Mouse (Mus musculus) NIH3T3 (cell line): ENCODE data around the gene Lrrc29.
A peak's percentile ranks its signal among the peaks of the same experiment; 100 is the strongest.

ENCODE experiments used
- DNase-seq: peaks from one replicate; pipeline ENCODE4 v3.0.0-alpha.2; 2012; ENCODE audit warnings: low read depth

The Lrrc29 gene

GRCm38 (mm10) chr8:105266775-105267174 is 59.3 kb downstream of the Lrrc29 start:
- no peak for DNase-seq

- peak; percentile 51 for DNase-seq
Observed at GRCm38 (mm10) chr8:105265128-105265527, 61.0 kb downstream of the Lrrc29 start.

DNA sequence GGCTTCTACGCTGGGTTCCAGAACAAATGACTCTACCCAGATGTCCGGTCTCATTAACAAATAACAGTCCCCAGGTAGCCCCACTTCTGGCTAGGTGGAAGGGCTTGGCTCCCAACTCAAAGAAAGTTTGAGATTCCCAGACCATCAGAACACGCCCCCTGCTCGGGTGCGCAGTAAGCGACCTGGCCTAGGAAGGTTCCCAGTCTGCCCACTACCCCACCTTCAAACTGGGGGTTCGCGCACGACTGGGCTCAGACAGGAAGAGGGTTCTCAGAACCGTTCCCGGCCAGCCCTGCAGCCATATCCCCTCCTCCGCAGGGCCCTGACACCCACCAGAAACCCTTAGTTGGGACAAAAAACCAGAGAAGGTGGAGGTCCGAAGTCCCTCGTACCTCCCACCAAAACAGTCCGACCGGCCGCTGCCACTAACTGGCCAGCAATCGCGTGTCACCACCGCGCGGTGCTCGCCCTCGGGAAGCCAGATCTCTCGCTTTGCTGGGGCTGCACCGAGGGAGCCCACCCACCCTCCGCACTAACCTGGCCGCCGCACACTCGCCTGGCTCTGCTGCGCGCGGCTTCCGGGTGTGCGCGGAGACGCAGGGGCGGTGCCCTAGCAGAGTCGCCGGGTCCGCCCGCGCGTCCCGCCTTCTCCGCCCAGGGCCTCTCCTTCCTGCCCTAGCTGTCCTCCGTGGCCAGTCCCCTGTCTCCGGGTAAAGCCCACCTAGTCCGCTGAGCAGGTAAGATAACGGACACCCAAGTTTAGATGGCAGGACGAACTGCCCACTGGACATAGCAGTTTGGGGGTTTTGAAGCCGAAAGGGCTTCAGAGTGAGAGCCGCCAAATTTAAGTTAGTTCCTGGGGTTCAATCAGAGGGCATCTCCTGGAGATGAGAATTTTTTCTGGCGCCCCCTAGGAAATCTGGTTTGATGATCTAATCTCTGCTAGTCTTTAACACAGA is 61.8 kb downstream of the Lrrc29 start, which contains the start of the genes Tradd and Fbxl8:
TSS of gene Tradd (minus strand) at position 586 of the 959 bp plus-strand sequence.
TSS of gene Fbxl8 (plus strand) at position 625 of the 959 bp plus-strand sequence.
- peak; percentile 82 for DNase-seq

- peak; percentile 47 for DNase-seq
Observed at GRCm38 (mm10) chr8:105263244-105263912, 62.7 kb downstream of the Lrrc29 start.
